Mouse (Mus musculus) gonadal fat pad, adult 2 months (tissue): ENCODE data around the gene Cby1. TPM values are rescaled to one million over a fixed set of nuclear protein-coding genes. Genes with fewer than 3 reads are reported as not detected.

Experiments
- DNase-seq: peaks from one replicate; pipeline ENCODE4 v3.0.0-alpha.2; 2012; ENCODE audit warnings: low read depth
- polyA plus RNA-seq: library from polyadenylated mRNA; depleted of rRNA; stranded (reverse); fragments of >200 nt; gene quantifications from 2 replicates; pipeline ENCODE4 v1.2.3, GENCODE M21; 2012; rRNA removed

The Cby1 gene
- polyA plus RNA-seq, 1 experiment: 8.6 TPM

DNA sequence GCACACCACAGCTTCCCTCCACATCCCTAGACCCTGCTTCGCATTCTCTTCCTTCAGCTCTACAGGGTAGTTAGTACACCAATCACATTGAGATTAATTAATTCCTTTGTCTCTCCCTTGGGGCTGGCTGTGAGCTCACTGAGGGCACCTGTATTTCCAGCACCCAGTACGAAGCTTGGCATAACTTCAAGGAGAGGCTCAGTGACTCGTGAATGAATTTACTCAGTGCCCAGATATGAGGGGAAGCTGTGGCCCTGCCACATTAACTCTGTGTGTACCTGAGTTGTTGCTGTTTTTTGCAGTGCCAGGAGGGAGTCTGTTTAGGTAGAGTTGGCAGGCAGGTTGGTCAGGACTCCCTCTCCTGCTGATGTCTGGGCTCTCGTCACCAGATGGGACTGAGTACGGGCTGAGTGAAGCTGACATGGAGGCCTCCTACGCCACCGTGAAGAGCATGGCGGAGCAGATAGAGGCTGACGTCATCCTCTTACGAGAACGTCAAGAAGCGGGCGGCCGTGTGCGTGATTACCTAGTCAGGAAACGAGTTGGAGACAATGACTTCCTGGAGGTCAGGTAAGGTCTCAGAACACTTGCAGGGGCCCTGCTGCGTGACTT lies 47.7 kb downstream of the Cby1 start:
- DNase-seq: no peak

DNA sequence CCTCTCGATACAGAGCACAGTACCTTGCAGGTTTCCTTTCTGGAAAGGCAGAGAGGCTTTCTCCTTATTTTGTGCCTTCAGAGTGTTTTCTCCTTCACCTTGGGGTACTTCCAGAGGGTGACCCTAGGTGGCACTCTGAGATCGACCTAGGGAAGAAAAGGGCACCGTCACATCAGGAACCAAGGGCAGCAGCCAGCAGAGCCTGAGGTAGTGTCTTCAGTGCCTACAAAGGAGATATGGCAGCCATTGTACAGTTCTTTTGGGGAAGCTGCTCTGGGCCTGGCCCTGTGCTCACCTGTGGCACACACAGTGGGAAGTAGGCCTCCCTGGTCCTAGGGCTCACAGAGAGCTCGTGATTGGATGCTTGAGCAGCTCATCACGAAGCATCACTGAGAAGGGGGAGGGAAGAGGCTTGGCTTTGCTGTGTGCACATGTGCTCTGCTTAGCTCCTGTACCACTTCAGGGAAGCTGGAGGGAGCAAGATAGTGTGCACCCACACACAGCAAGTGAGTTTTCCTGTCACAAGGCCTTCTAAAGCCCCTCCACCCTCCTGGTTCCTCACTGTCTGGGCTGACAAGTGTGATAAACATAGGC lies 49.3 kb downstream of the Cby1 start:
- DNase-seq: no peak

DNA sequence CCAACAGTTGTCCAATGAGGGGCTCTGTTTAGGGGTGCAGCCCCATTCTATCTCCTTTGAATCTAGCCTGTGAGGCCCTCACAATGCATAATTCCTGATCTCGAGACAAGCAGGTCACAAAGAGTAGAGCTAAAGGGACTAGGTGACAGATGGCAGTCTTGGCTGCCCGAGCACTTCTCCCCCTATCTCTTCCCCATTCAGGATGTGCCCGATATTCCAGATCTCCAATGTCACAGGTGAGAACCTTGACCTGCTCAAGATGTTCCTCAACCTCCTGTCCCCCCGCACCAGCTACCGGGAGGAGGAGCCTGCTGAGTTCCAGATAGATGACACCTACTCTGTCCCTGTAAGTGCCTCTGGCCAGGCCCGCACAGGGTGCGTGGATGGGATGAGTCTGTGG lies 56.6 kb downstream of the Cby1 start:
- no peak for DNase-seq

DNA sequence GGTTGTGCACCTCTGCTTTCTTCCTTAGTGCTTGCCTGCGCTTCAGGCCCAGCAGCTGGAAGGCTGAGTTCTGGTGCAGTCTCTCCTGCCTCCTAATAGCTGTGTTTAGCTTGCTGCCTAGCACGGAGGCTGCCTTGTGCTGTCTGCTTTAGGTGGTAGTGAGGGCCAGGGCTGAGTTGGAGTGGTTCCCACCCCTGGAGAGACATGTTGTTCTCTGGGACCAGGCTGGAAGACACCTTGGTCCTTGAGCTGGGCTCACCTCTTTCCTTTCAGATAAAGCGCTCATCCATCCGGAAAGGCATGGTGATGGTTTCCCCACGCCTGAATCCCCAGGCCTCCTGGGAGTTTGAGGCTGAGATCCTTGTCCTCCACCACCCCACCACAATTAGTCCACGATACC lies 57.7 kb downstream of the Cby1 start:
- DNase-seq: no peak

Other genes with a start within 250 kb of the Cby1 start
- 77.4 and 101 TPM in 2 replicates for gene Csnk1e, start 203.6 kb upstream of the Cby1 start, polyA plus RNA-seq
- 0.06 TPM in 1 of 2 replicates, not detected in the other for gene Kcnj4, start 154.0 kb upstream of the Cby1 start, polyA plus RNA-seq
- gene Kdelr3, start 142.8 kb upstream of the Cby1 start, polyA plus RNA-seq: 22.5 and 28.6 TPM in 2 replicates
- gene Ddx17, start 112.5 kb upstream of the Cby1 start, polyA plus RNA-seq: 342 and 345 TPM in 2 replicates
- gene Dmc1, start 54.1 kb upstream of the Cby1 start, polyA plus RNA-seq: 0.41 and 0.50 TPM in 2 replicates
- 2.6 and 2.7 TPM in 2 replicates for gene Fam227a, start 243 bp upstream of the Cby1 start, polyA plus RNA-seq
- gene Tomm22, start 11.7 kb downstream of the Cby1 start, polyA plus RNA-seq: 44.6 and 54.0 TPM in 2 replicates
- 23.7 and 24.3 TPM in 2 replicates for gene Josd1, start 28.7 kb downstream of the Cby1 start, polyA plus RNA-seq
- 27.7 and 37.8 TPM in 2 replicates for gene Gtpbp1, start 31.6 kb downstream of the Cby1 start, polyA plus RNA-seq
- 72.1 and 91.4 TPM in 2 replicates for gene Sun2, start 83.3 kb downstream of the Cby1 start, polyA plus RNA-seq
- 41.4 and 42.0 TPM in 2 replicates for gene Dnal4, start 118.7 kb downstream of the Cby1 start, polyA plus RNA-seq
- gene Nptxr, start 145.6 kb downstream of the Cby1 start, polyA plus RNA-seq: 2.7 and 5.8 TPM in 2 replicates
- gene Npcd, start 175.0 kb downstream of the Cby1 start, polyA plus RNA-seq: 0.12 TPM in 1 of 2 replicates, not detected in the other
- 56.9 and 67.6 TPM in 2 replicates for gene Cbx6, start 175.5 kb downstream of the Cby1 start, polyA plus RNA-seq
- gene Apobec3, start 232.5 kb downstream of the Cby1 start, polyA plus RNA-seq: 47.7 and 56.4 TPM in 2 replicates